Mouse (Mus musculus) cerebellum, adult 2 months (tissue): ENCODE measurements around the gene Popdc3.
"Not testable (repeated sequence)": the region's sequence is repeated elsewhere in the genome, so short reads cannot be mapped to it uniquely, and the experiment has no call there.

Experiments used
- CTCF ChIP-seq: fragments of 200-500 bp; IDR thresholded peaks from 2 replicates; pipeline ENCODE4 v1.5.1; 2011; ENCODE audit warnings: low read depth, mild to moderate bottlenecking, control low read depth, low read length, moderate library complexity, borderline replicate concordance; ENCODE audit not compliant: insufficient read depth
- POLR2A ChIP-seq: fragments of 200-500 bp; IDR thresholded peaks from 2 replicates; pipeline ENCODE4 v1.6.1; 2011; ENCODE audit warnings: low read length, control low read depth, borderline replicate concordance; ENCODE audit not compliant: insufficient read depth

- not testable (repeated sequence) for TF ChIP-seq CTCF, POLR2A
Observed at GRCm38 (mm10) chr10:45292159-45292558, 114.3 kb downstream of the Popdc3 start.
